Mouse (Mus musculus) CH12.LX (cell line): ENCODE data around the gene Cldn14. TPM values are rescaled to one million over a fixed set of nuclear protein-coding genes. Genes with fewer than 3 reads are reported as not detected.

ENCODE experiments used
- DNase-seq: peaks from one replicate; pipeline ENCODE4 v3.0.0-alpha.2; 2013; ENCODE audit errors: extremely low read depth
- H3K27ac ChIP-seq: 2 replicates; pipeline ENCODE4 v1.5.1; 2012; ENCODE audit warnings: low read depth, mild to moderate bottlenecking, control low read depth, moderate library complexity; ENCODE audit not compliant: insufficient read depth
- H3K27me3 ChIP-seq: replicated peaks from 2 replicates; pipeline ENCODE3; 2012; ENCODE audit warnings: inconsistent platforms
- H3K36me3 ChIP-seq, 2 experiments: replicated peaks in 1 of 2; 2 replicates each; pipeline versions ENCODE3 to v1.6.1; 2012; ENCODE audit warnings: inconsistent platforms in 1 of 2, low read length in 1 of 2, mild to moderate bottlenecking in 1 of 2, mixed read lengths in 1 of 2, moderate library complexity in 1 of 2; ENCODE audit not compliant: control insufficient read depth in 1 of 2, insufficient read depth in 1 of 2
- H3K4me1 ChIP-seq, 2 experiments: 2 replicates each; pipeline ENCODE4 v1.6.1; 2012; ENCODE audit warnings: inconsistent platforms in 1 of 2, moderate library complexity in 1 of 2; ENCODE audit not compliant: insufficient read depth in 2 of 2, control insufficient read depth in 1 of 2
- H3K4me2 ChIP-seq: 2 replicates; pipeline ENCODE4 v1.6.1; 2012; ENCODE audit warnings: low read depth, mild to moderate bottlenecking, control low read depth; ENCODE audit not compliant: poor library complexity, insufficient read depth, severe bottlenecking
- H3K4me3 ChIP-seq, 3 experiments: fragments of 150-350 bp in 1 of 3; sonication (generic) in 1 of 3; replicated peaks in 1 of 3; 2 replicates each; pipeline versions ENCODE3 to v1.5.1; 2011 to 2012; ENCODE audit warnings: low read depth in 2 of 3, low read length in 2 of 3, mild to moderate bottlenecking in 2 of 3, moderate library complexity in 2 of 3, control low read depth in 1 of 3, improper control_type of control experiment in 1 of 3, inconsistent platforms in 1 of 3, mixed read lengths in 1 of 3; ENCODE audit not compliant: poor library complexity in 1 of 3
- H3K79me2 ChIP-seq: replicated peaks from 2 replicates; pipeline ENCODE4 v1.6.1; 2012; ENCODE audit warnings: mild to moderate bottlenecking, moderate library complexity; ENCODE audit not compliant: control insufficient read depth, poor library complexity, insufficient read depth, severe bottlenecking; ENCODE audit errors: extremely low read depth
- H3K9ac ChIP-seq: 2 replicates; pipeline ENCODE4 v1.6.1; 2012; ENCODE audit warnings: low read depth, mild to moderate bottlenecking, control low read depth, moderate library complexity; ENCODE audit not compliant: insufficient read depth
- H3K9me3 ChIP-seq: replicated peaks from 2 replicates; pipeline ENCODE3; 2012; ENCODE audit warnings: low read length, inconsistent platforms, mixed read lengths
- CHD1 ChIP-seq: IDR thresholded peaks from 2 replicates; pipeline ENCODE4 v1.6.1; 2012; ENCODE audit warnings: low read depth, low read length, improper control_type of control experiment, inconsistent platforms
- CHD2 ChIP-seq: IDR thresholded peaks from 2 replicates; pipeline ENCODE4 v1.6.1; 2011; ENCODE audit warnings: low read length, improper control_type of control experiment
- E2F4 ChIP-seq: IDR thresholded peaks from 2 replicates; pipeline ENCODE4 v1.6.1; 2011; ENCODE audit warnings: low read depth, low read length, improper control_type of control experiment; ENCODE audit not compliant: insufficient replicate concordance
- ELF1 ChIP-seq: IDR thresholded peaks from 2 replicates; pipeline ENCODE4 v1.6.1; 2014; ENCODE audit warnings: low read depth, mild to moderate bottlenecking, inconsistent platforms, low read length, improper control_type of control experiment
- EP300 ChIP-seq: IDR thresholded peaks from 2 replicates; pipeline ENCODE4 v1.6.1; 2011; ENCODE audit warnings: low read length, improper control_type of control experiment
- GABPA ChIP-seq: IDR thresholded peaks from 2 replicates; pipeline ENCODE4 v1.6.1; 2012; ENCODE audit warnings: low read depth, low read length, improper control_type of control experiment, inconsistent platforms; ENCODE audit not compliant: insufficient replicate concordance
- IRF4 ChIP-seq: IDR thresholded peaks from 2 replicates; pipeline ENCODE4 v1.6.1; 2014; ENCODE audit warnings: low read depth, mild to moderate bottlenecking, inconsistent platforms, low read length, improper control_type of control experiment
- JUND ChIP-seq: conservative IDR thresholded peaks from 2 replicates; pipeline ENCODE4 v1.6.1; 2011; ENCODE audit warnings: low read depth, low read length, improper control_type of control experiment
- KAT2A ChIP-seq: IDR thresholded peaks from 2 replicates; pipeline ENCODE4 v1.6.1; 2012; ENCODE audit warnings: low read length, improper control_type of control experiment, inconsistent platforms; ENCODE audit not compliant: insufficient replicate concordance
- MAX ChIP-seq: IDR thresholded peaks from 2 replicates; pipeline ENCODE4 v1.6.1; 2011; ENCODE audit warnings: low read length, improper control_type of control experiment
- MEF2A ChIP-seq: IDR thresholded peaks from 2 replicates; pipeline ENCODE4 v1.6.1; 2014; ENCODE audit warnings: low read depth, mild to moderate bottlenecking, inconsistent platforms, low read length, improper control_type of control experiment, borderline replicate concordance
- MXI1 ChIP-seq: IDR thresholded peaks from 2 replicates; pipeline ENCODE4 v1.6.1; 2011; ENCODE audit warnings: mild to moderate bottlenecking, low read depth, low read length, improper control_type of control experiment
- MYC ChIP-seq: IDR thresholded peaks from 2 replicates; pipeline ENCODE4 v1.6.1; 2011; ENCODE audit warnings: low read depth, mild to moderate bottlenecking, improper control_type of control experiment, low read length
- NELFE ChIP-seq: IDR thresholded peaks from 2 replicates; pipeline ENCODE4 v1.6.1; 2011; ENCODE audit warnings: low read depth, low read length, improper control_type of control experiment
- NRF1 ChIP-seq: IDR thresholded peaks from 2 replicates; pipeline ENCODE4 v1.6.1; 2014; ENCODE audit warnings: low read depth, mild to moderate bottlenecking, inconsistent platforms, low read length, improper control_type of control experiment, moderate library complexity
- PAX5 ChIP-seq: IDR thresholded peaks from 2 replicates; pipeline ENCODE4 v1.6.1; 2012; ENCODE audit warnings: low read length, inconsistent platforms, mixed read lengths
- POLR2AphosphoS2 ChIP-seq: IDR thresholded peaks from 2 replicates; pipeline ENCODE4 v1.6.1; 2011; ENCODE audit warnings: low read depth, low read length, improper control_type of control experiment
- RAD21 ChIP-seq: IDR thresholded peaks from 2 replicates; pipeline ENCODE4 v1.6.1; 2011; ENCODE audit warnings: low read depth, mild to moderate bottlenecking, low read length, improper control_type of control experiment, moderate library complexity
- SIN3A ChIP-seq: IDR thresholded peaks from 2 replicates; pipeline ENCODE4 v1.6.1; 2012; ENCODE audit warnings: low read length, improper control_type of control experiment, inconsistent platforms
- SMC3 ChIP-seq: IDR thresholded peaks from 2 replicates; pipeline ENCODE4 v1.6.1; 2011; ENCODE audit warnings: low read depth, low read length, improper control_type of control experiment
- TBP ChIP-seq: conservative IDR thresholded peaks from 2 replicates; pipeline ENCODE4 v1.6.1; 2011; ENCODE audit warnings: low read depth, low read length, improper control_type of control experiment
- TCF12 ChIP-seq: IDR thresholded peaks from 2 replicates; pipeline ENCODE4 v1.6.1; 2014; ENCODE audit warnings: low read depth, mild to moderate bottlenecking, inconsistent platforms, low read length, improper control_type of control experiment
- UBTF ChIP-seq: IDR thresholded peaks from 2 replicates; pipeline ENCODE4 v1.6.1; 2012; ENCODE audit warnings: low read depth, mild to moderate bottlenecking, inconsistent platforms, low read length, improper control_type of control experiment, moderate library complexity
- USF1 ChIP-seq: IDR thresholded peaks from 2 replicates; pipeline ENCODE4 v1.6.1; 2014; ENCODE audit warnings: low read depth, mild to moderate bottlenecking, inconsistent platforms, low read length, improper control_type of control experiment
- ZKSCAN1 ChIP-seq: IDR thresholded peaks from 2 replicates; pipeline ENCODE4 v1.6.1; 2012; ENCODE audit warnings: low read depth, inconsistent platforms, low read length, improper control_type of control experiment, borderline replicate concordance
- ZNF384 ChIP-seq: IDR thresholded peaks from 2 replicates; pipeline ENCODE4 v1.6.1; 2012; ENCODE audit warnings: low read depth, low read length, improper control_type of control experiment, inconsistent platforms
- dilution Hi-C: fragments of 300-500 bp; cut with MboI; formaldehyde crosslinking; loops from 2 replicates; pipeline ENCODE4 v1.14.3; 2020; ENCODE audit warnings: low sequenced_read_pairs; ENCODE audit not compliant: extremely low pct_unique_long_range_greater_than_20kb, extremely low pct_ligation_motif_present
- in situ Hi-C: fragments of 300-500 bp; cut with MboI; formaldehyde crosslinking; loops from 3 replicates; pipeline ENCODE4 v1.14.3; 2019; ENCODE audit warnings: low sequenced_read_pairs, low pct_ligation_motif_present, low pct_unique_long_range_greater_than_20kb, mixed read lengths
- polyA plus RNA-seq: library from polyadenylated mRNA; unstranded; fragments of >175 nt; gene quantifications from 2 replicates; pipeline ENCODE4 v1.2.1, GENCODE M21; 2012; ENCODE audit warnings: low read depth; ENCODE audit not compliant: insufficient read length
- total RNA-seq, 2 experiments: library from RNA; depleted of rRNA; stranded (reverse); fragments of 300-350 nt in 1 of 2; fragments of >200 nt in 1 of 2; gene quantifications; 2 replicates each; pipeline ENCODE4 v1.2.3; 2012 to 2014

Cldn14 gene
- 0.25 and 0.38 TPM in 2 replicates for total RNA-seq (2012; rRNA removed)
- total RNA-seq (2014; rRNA removed) = 0.15 and 0.39 TPM in 2 replicates
- 0.21 and 0.71 TPM in 2 replicates for polyA plus RNA-seq

GRCm38 (mm10) chr16:94008737-94009136, at the start of gene Cldn14:
Gene Cldn14 (minus strand): TSS chr16:94008837.
- Histone ChIP-seq H3K4me3 (no peak within 1 kb of the TSS), H3K9me3 (no peaks in the 10 kb centered on the region), H3K27me3 (no peaks in the 10 kb centered on the region), H3K9ac (no peak within 1 kb of the TSS), H3K4me1 (peaks cover 10 to 61% of the 10 kb centered on the region in 2 experiments), H3K27ac (no peak within 1 kb of the TSS), H3K79me2 (no peaks in the 10 kb centered on the region), H3K4me2 (no peak within 1 kb of the TSS), H3K36me3 (no peaks in the 10 kb centered on the region)
- in situ Hi-C loops = loop anchor here (5.0 to 25.0 kb wide), 2 partner anchors 36 to 321 kb away; partner anchors contain the start of gene Cbr3
- no peak for TF ChIP-seq CHD2
- TF ChIP-seq NRF1 = no peak
- no peak for TF ChIP-seq JUND
- no peak for TF ChIP-seq MXI1
- no peak for TF ChIP-seq MYC
- TF ChIP-seq MAX = no peak
- TF ChIP-seq ZNF384 = no peak
- TF ChIP-seq UBTF = no peak
- TF ChIP-seq NELFE = no peak
- no peak for TF ChIP-seq ELF1
- TF ChIP-seq CHD1 = no peak
- TF ChIP-seq EP300 = no peak
- TF ChIP-seq RAD21 = no peak
- no peak for TF ChIP-seq PAX5
- TF ChIP-seq KAT2A = no peak
- no peak for TF ChIP-seq USF1
- dilution Hi-C loops = no loop called here
- DNase-seq = no peak

- Histone ChIP-seq H3K36me3 (no peaks in the 10 kb centered on the region), H3K79me2 (no peaks in the 10 kb centered on the region), H3K9me3 (peaks cover 3% of the 10 kb centered on the region), H3K9ac (no peak overlapping the region), H3K27me3 (no peaks in the 10 kb centered on the region), H3K4me1 (peaks cover 3 to 14% of the 10 kb centered on the region in 2 experiments; a peak in 3 of 4 replicates), H3K4me2 (no peak overlapping the region), H3K27ac (no peak overlapping the region), H3K4me3 (no peak overlapping the region)
- dilution Hi-C loops = no loop called here
- in situ Hi-C loops = no loop called here
- TF ChIP-seq CHD2 (no peak), ZKSCAN1 (no peak), POLR2AphosphoS2 (no peak), GABPA (no peak), SIN3A (no peak), TBP (no peak), SMC3 (no peak), IRF4 (no peak), JUND (no peak), NRF1 (no peak), TCF12 (no peak), MYC (no peak), MXI1 (no peak), E2F4 (no peak), MEF2A (no peak), KAT2A (no peak)
- no peak for DNase-seq
Measured at GRCm38 (mm10) chr16:94055576-94055975, 46.9 kb upstream of the Cldn14 start.
